Mouse (Mus musculus) adrenal gland, postnatal 25 days (tissue): ENCODE results near the gene Dph2. TPM values are rescaled to one million over a fixed set of nuclear protein-coding genes. Genes with fewer than 3 reads are reported as not detected.

Experiments
- total RNA-seq: library from RNA; stranded (reverse); gene quantifications from 2 replicates; pipeline ENCODE4 v1.2.3, GENCODE M21; 2021

Gene Dph2
- total RNA-seq, 1 experiment from 2014 or later = 10.6 TPM

Other genes starting within 250 kb of the Dph2 start
- gene Dmap1, start 209.8 kb downstream of the Dph2 start, total RNA-seq = 26.7 and 32.7 TPM in 2 replicates
- gene Gm12845, start 167.6 kb downstream of the Dph2 start, total RNA-seq = not detected in 2 replicates
- not detected in 2 replicates for gene Klf17, start 126.4 kb downstream of the Dph2 start, total RNA-seq
- 17.2 and 18.3 TPM in 2 replicates for gene Slc6a9, start 57.5 kb downstream of the Dph2 start, total RNA-seq
- 0.79 TPM in 1 of 2 replicates, not detected in the other for gene Ccdc24, start 19.5 kb downstream of the Dph2 start, total RNA-seq
- 12.6 and 18.6 TPM in 2 replicates for gene B4galt2, start 8.5 kb downstream of the Dph2 start, total RNA-seq
- gene Atp6v0b, start 4.7 kb downstream of the Dph2 start, total RNA-seq = 231 and 241 TPM in 2 replicates
- gene Ipo13, start 23.0 kb upstream of the Dph2 start, total RNA-seq = 41.5 and 48.5 TPM in 2 replicates
- 0.33 TPM in 1 of 2 replicates, not detected in the other for gene Artn, start 37.7 kb upstream of the Dph2 start, total RNA-seq
- gene St3gal3, start 242.9 kb upstream of the Dph2 start, total RNA-seq = 33.0 and 36.1 TPM in 2 replicates